In the genomic region with DNA sequence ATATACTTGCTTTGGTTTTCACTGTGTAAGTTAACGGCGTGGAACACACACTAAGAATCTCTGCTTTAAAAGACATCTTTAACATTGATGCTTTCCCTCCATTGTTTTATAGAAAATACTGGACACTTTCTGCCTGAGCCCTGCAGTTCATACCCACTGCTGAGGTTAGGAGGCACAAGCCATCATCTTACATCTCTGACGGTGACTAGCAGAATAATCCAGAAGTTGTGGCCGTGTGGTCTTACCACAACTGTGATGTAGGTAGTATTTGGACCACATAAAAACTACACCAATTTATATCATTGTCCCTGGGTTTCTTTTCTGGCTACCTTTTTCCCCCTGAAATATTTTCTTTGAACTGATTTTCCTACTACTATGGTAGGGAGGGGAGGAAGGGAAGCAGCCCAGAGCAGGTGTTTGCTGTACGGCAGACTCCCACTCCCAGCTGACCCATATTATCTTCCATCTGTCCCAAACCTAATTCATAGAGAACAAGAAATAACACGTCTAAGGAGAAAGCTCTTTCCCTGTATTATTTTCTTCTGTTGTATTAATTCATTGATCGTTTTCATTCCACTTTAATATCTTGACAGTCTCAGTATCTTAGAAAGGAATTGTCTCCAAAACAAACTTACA, we compare ENCODE assay signal across 22 mouse cellular contexts.
DNase-seq lines count a peak whose midpoint lies in the region; ATAC-seq lines count a peak whose summit lies in the region.
"Had no signal": no experiment of that assay in that cellular context is flagged by ENCODE, and none has a peak within 500 bp of the region (broad histone marks: within the 10 kb centered on the region; RNA-seq: fewer than 3 reads in every experiment).

No protein-coding gene starts in this region.

- peak; percentile 86 to 90 for ATAC-seq in hematopoietic stem cell, adult 5-6 weeks (replicated peaks in 1 of 2; ENCODE audit: insufficient read depth in 1 of 2, low FRiP score in 2 of 2, low TSS enrichment in 1 of 2, low read depth in 1 of 2, poor library complexity in 2 of 2, severe bottlenecking in 2 of 2)
- peak; percentile 58 for ATAC-seq in megakaryocyte progenitor cell, adult 5-6 weeks (replicated peaks; ENCODE audit: poor library complexity)
- ATAC-seq: activated CD4-positive, CD25-positive, alpha-beta regulatory T cell, adult 4 months; CD4-positive, CD25-positive, alpha-beta regulatory T cell, adult 4 months; forebrain, embryonic 14.5 days; inflammation-experienced regulatory T-cells, adult 6 months had no signal

- DNase-seq in layer of hippocampus, adult 11-12 months (ENCODE audit: low spot score), result peak; percentile 63
- DNase-seq in layer of hippocampus, postnatal 36 days, result no peak
- DNase-seq in layer of hippocampus, adult 8-10 months (ENCODE audit: low spot score in 2 of 2), result peak; percentile 17 to 38
- DNase-seq in layer of hippocampus, postnatal 10 days (ENCODE audit: low spot score in 2 of 2), result no peak
- no peak for DNase-seq in embryo, embryonic 10.5 days (ENCODE audit: low spot score)
- no peak for DNase-seq in T-cell, adult 2 months (ENCODE audit: low spot score)
- DNase-seq: adrenal gland, adult 8-10 months; adrenal gland, postnatal 25 days; cerebellum, adult 11 months; cerebellum, adult 8-10 months; cerebellum, postnatal 10 days; cerebellum, postnatal 36 days; gastrocnemius, postnatal 25 days; heart, adult 18-20 months; heart, postnatal 10 days; heart, postnatal 36 days had no signal

Comparison
In these comparisons a context has a peak if more than half of its experiments do, and no peak if none do; other contexts are left out.
1. DNase-seq: peak in layer of hippocampus, adult 11-12 months (single experiment) and layer of hippocampus, adult 8-10 months (2 of 2); none in layer of hippocampus, postnatal 36 days (0 of 2), layer of hippocampus, postnatal 10 days (0 of 2), embryo, embryonic 10.5 days (single experiment) and T-cell, adult 2 months (single experiment).